Mouse (Mus musculus) olfactory bulb, adult 2 months (tissue): ENCODE results near the gene Rab11fip4.

Experiments
- CTCF ChIP-seq: fragments of 200-500 bp; IDR thresholded peaks from 2 replicates; pipeline ENCODE4 v1.5.1; 2012; ENCODE audit warnings: low read depth, mild to moderate bottlenecking, low read length, moderate library complexity; ENCODE audit not compliant: insufficient read depth
- POLR2A ChIP-seq: fragments of 200-500 bp; IDR thresholded peaks from 2 replicates; pipeline ENCODE4 v1.6.1; 2012; ENCODE audit warnings: mild to moderate bottlenecking, low read depth, low read length, moderate library complexity; ENCODE audit not compliant: insufficient read depth

DNA sequence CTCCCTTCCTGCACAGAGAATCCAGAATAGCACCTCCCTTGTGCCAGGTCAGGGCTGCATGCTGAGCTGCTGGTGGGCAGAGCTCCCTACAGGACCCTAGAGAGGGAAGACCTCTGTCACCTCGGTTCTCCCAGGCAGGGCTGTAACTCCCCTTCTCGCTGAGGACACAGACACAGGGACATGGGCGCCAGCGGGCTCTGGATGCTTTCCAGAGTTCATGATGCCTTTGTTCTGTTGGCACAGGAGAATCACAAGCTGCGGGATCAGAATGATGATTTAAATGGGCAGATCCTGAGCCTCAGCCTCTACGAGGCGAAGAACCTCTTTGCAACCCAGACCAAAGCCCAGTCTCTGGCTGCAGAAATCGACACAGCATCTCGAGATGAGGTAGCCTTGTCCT lies 100.5 kb downstream of the Rab11fip4 start:
- TF ChIP-seq POLR2A = no peak
- no peak for TF ChIP-seq CTCF
